Mouse (Mus musculus) testis, adult 2 months (tissue): Measurements from ENCODE around the gene Csad.

Experiments used
- CTCF ChIP-seq: fragments of 200-500 bp; IDR thresholded peaks from 2 replicates; pipeline ENCODE4 v1.5.1; 2012; ENCODE audit warnings: low read depth, mild to moderate bottlenecking, inconsistent platforms, low read length, moderate library complexity; ENCODE audit not compliant: control insufficient read depth, insufficient read depth, insufficient replicate concordance
- POLR2A ChIP-seq: fragments of 200-500 bp; IDR thresholded peaks from 2 replicates; pipeline ENCODE4 v1.6.1; 2012; ENCODE audit warnings: low read depth, mild to moderate bottlenecking, inconsistent platforms, low read length, moderate library complexity; ENCODE audit not compliant: control insufficient read depth

DNA sequence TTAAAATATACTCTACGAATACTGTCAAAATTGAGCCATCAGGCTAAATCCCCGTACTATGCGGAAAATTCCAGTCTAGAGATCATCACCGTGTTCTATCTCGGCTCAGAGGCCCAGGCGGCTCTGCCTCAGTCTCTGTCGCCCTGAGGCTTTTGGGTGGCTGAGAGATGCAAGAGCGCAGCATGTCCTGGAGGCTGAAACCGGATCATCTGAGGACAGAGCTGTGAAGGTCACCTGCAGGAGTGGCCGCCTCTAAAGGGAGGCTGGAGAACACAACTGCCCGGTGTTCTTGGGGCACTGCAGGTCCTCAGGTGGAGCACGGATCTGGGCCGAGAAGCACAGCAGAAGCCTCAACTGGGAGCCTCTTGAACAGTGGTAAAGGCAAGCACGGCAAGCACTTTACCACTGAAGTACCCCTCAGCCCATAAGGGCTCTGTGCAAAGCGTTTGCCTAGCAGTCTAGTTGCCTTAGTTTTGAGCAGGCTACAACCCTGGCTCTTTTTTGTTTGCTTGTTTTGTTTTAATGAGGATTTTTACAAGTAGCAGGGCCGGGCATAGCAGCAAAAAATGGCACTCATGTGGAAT is 28.7 kb downstream of the Csad start:
- TF ChIP-seq CTCF: no peak
- no peak for TF ChIP-seq POLR2A
